Mouse (Mus musculus) frontal cortex, postnatal 25 days (tissue): ENCODE data around the gene Tas2r131.
"Not testable (repeated sequence)": the region's sequence is repeated elsewhere in the genome, so short reads cannot be mapped to it uniquely, and the experiment has no call there.

Source experiments
- DNase-seq, 2 experiments: peaks; one replicate each; pipeline ENCODE4 v3.0.0; 2022; ENCODE audit warnings: low spot score in 2 of 2

The Tas2r131 gene

DNA sequence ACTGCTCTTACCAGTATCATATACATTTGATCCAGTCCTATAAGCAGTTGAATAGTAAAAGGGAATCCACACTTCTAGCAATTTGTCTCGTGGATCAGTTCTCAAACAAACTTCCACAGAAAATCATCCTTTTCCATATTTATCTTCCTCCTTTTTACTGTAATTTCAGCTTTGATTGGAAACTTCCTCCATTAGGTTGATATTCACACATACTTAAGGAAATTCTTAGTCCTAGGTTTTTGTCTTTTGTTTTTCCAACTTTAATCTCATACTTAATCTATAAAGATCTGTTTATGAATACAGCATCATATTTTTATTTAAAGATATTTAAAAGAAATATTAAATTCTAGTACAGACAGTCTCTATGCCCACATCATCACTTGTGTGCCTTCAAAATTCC, at the start of gene Tas2r131:
Tas2r131 (minus strand) TSS at position 101 of the 400 bp plus-strand sequence.
- DNase-seq, result no peak

DNA sequence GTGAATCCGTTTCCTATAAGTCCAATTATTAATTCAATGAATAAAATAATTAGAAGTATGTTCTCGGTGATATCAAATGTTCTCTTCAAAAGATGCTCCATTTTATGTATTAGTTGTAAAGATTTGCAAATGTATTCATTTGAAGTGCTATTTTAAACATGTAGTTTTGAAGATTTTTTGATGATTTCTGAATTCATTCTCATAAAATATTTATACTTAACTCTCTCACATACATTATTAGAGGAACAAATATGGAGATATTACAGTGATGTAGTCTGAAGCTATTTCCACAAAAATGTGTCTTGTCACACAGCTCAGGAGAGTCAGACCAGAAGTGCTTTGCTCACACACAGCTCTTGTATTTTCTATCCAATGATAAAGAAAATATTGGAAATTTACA, 23.1 kb upstream of the Tas2r131 start, which contains the start of gene Tas2r109:
Tas2r109 (minus strand) TSS at position 101 of the 400 bp plus-strand sequence.
- DNase-seq, result no peak

- no peak for DNase-seq
Measured at GRCm38 (mm10) chr6:132950802-132951201, 6.9 kb downstream of the Tas2r131 start, which contains the start of gene Tas2r129. Gene Tas2r129, plus strand, starts transcription at chr6:132951102.

DNA sequence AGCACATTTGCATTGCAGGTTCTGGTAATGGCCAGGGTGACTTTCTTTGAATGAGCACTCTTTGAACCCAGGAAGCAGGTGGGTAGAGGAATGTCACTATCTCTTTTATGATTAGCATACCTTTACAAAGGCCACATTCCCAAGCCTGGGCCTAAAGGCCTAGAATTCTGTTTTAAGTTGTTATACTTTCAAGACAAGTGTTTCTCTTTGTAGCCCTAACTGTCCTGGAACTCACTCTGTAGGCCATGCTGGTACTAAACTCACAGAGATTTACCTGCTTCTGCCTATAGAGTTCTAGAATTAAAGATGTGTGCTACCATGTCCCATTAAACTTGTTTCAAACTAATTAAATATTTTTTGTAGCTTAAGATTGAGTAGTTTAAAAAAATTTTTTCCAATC, 16.3 kb downstream of the Tas2r131 start:
- DNase-seq, result not testable (repeated sequence)

DNA sequence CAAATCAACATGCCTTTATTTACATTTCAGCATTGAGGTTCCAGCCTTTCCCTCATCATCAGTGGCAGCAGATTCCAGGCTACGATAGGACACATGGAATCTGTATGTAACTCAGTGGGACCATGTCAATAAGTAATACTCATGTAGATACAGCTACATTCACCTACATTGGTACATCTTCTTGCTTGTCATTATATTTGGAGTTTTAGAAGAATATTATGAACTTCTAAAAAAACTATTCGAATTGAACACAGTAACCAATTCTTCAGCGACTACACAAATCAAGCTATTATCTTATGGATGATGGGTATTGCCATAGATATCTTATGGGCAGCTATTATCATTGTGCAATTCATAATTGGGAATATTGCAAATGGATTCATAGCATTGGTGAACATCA, 48.4 kb downstream of the Tas2r131 start, which contains the start of gene Tas2r125:
Tas2r125 (plus strand) TSS at position 301 of the 400 bp plus-strand sequence.
- no peak for DNase-seq
